Mouse (Mus musculus) intestine, embryonic 15.5 days (tissue): ENCODE measurements around the gene Wfdc18. TPM values are rescaled to one million over a fixed set of nuclear protein-coding genes. Genes with fewer than 3 reads are reported as not detected.

Experiments used
- ATAC-seq: fragments of 200-750 bp; cut with Nextera tagmentation; 2 replicates; pipeline ENCODE4 v1.8.0; 2017; ENCODE audit warnings: moderate TSS enrichment, moderate library complexity
- H3K27ac ChIP-seq: fragments of 300-500 bp; sonication (generic); 2 replicates; pipeline ENCODE4 v1.5.1; 2015; ENCODE audit warnings: mild to moderate bottlenecking, inconsistent platforms
- H3K27me3 ChIP-seq: fragments of 300-500 bp; sonication (generic); replicated peaks from 2 replicates; pipeline ENCODE4 v1.6.1; 2015; ENCODE audit warnings: inconsistent platforms
- H3K36me3 ChIP-seq: fragments of 300-500 bp; sonication (generic); 2 replicates; pipeline ENCODE4 v1.6.1; 2015; ENCODE audit warnings: inconsistent platforms
- H3K4me1 ChIP-seq: fragments of 300-500 bp; sonication (generic); replicated peaks from 2 replicates; pipeline ENCODE4 v1.6.1; 2015; ENCODE audit warnings: inconsistent platforms
- H3K4me2 ChIP-seq: fragments of 300-500 bp; sonication (generic); replicated peaks from 2 replicates; pipeline ENCODE4 v1.6.1; 2015; ENCODE audit warnings: mild to moderate bottlenecking, inconsistent platforms
- H3K4me3 ChIP-seq: fragments of 300-500 bp; sonication (generic); replicated peaks from 2 replicates; pipeline ENCODE4 v1.5.1; 2015; ENCODE audit warnings: inconsistent platforms
- H3K9ac ChIP-seq: fragments of 300-500 bp; sonication (generic); 2 replicates; pipeline ENCODE4 v1.6.1; 2015; ENCODE audit warnings: inconsistent platforms
- H3K9me3 ChIP-seq: fragments of 300-500 bp; sonication (generic); 2 replicates; pipeline ENCODE4 v1.6.1; 2016; ENCODE audit warnings: inconsistent platforms
- WGBS: fragments of 180-500 bp; shearing (Covaris S2); methylation state at CpG from one replicate; pipeline ENCODE4 v1.1.7; 2015; 5-methylcytosine and 5-hydroxymethylcytosine counted together
- polyA plus RNA-seq: library from polyadenylated mRNA; unstranded; fragments of >200 nt; fragmentation: Nextera tagmentation; extraction: Ambion mirVana; gene quantifications from 2 replicates; pipeline ENCODE4 v1.2.1, GENCODE M21; 2015

Wfdc18 gene
- 0.50 TPM in 1 of 2 replicates, not detected in the other for polyA plus RNA-seq

DNA sequence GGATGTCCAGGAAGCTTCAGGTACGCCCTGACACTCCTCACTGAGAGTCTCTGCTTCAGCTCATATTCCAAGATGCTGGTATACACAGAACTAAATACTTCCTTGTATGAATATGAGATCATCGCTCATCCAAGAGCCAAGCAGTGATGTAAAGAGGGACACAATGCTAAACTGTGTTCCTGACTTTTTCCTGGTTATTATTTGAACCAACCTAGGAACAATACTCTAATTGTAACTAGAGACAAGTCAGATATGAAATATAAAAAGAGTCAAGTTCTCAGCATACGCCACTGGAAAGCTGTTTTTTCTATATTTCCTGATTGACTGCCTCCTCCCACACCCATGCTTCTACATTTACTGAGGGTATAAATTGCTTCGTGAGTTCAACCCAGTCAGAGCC is at the start of gene Wfdc18:
Gene Wfdc18 (plus strand): TSS at position 301 of the 400 bp plus-strand sequence.
- WGBS: 71% methylated on average over 4 of the region's 4 CpGs
- Histone ChIP-seq H3K27ac (no peak within 1 kb of the TSS), H3K9ac (no peak within 1 kb of the TSS), H3K9me3 (no peaks in the 10 kb centered on the region), H3K27me3 (no peaks in the 10 kb centered on the region), H3K4me2 (no peak within 1 kb of the TSS), H3K36me3 (no peaks in the 10 kb centered on the region), H3K4me3 (no peak within 1 kb of the TSS), H3K4me1 (no peaks in the 10 kb centered on the region)
- no peak for ATAC-seq

DNA sequence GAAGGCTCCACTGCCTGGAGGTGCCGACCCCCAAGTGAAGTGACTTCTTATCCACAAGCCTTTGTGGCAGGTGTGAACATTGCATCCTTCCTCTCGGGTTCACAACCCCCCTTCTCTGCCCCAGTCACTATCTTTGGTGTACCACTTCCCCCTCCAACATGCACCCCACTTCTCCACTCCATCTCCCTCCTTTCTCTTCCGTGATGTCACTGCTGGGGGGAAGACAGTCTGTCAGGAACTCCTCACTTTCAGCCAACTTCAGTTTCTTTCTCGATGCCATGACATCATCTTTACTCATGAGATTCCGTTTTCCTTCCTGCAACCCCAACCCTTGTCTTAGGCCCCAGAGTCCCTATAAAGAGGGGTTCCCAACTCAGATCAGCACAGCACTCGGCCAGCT is 46.6 kb upstream of the Wfdc18 start, which contains the start of gene Ccl4:
Gene Ccl4 (plus strand): TSS at position 381 of the 400 bp plus-strand sequence.
- no peaks in the 10 kb centered on the region for H3K9me3 ChIP-seq
- no peak within 1 kb of the TSS for H3K4me3 ChIP-seq
- H3K4me2 ChIP-seq: no peak within 1 kb of the TSS
- H3K4me1 ChIP-seq: no peaks in the 10 kb centered on the region
- H3K27me3 ChIP-seq: no peaks in the 10 kb centered on the region
- WGBS: 75% methylated on average over 6 of the region's 6 CpGs
- H3K27ac ChIP-seq: no peak within 1 kb of the TSS
- ATAC-seq: no peak
- H3K9ac ChIP-seq: no peak within 1 kb of the TSS
- no peaks in the 10 kb centered on the region for H3K36me3 ChIP-seq

- H3K9ac ChIP-seq: no peak overlapping the region
- no peak overlapping the region for H3K27ac ChIP-seq
- H3K4me1 ChIP-seq: no peaks in the 10 kb centered on the region
- no peak overlapping the region for H3K4me3 ChIP-seq
- H3K27me3 ChIP-seq: no peaks in the 10 kb centered on the region
- H3K4me2 ChIP-seq: no peak overlapping the region
- ATAC-seq: no peak
- 62% methylated on average over 5 of the region's 5 CpGs for WGBS
- no peaks in the 10 kb centered on the region for H3K9me3 ChIP-seq
- no peaks in the 10 kb centered on the region for H3K36me3 ChIP-seq
These were observed 45.3 kb upstream of the Wfdc18 start for GRCm38 (mm10) chr11:83663532-83663931.

- H3K4me1 ChIP-seq: no peaks in the 10 kb centered on the region
- no peaks in the 10 kb centered on the region for H3K36me3 ChIP-seq
- no peak overlapping the region for H3K4me3 ChIP-seq
- no peak overlapping the region for H3K4me2 ChIP-seq
- H3K9me3 ChIP-seq: no peaks in the 10 kb centered on the region
- H3K27me3 ChIP-seq: no peaks in the 10 kb centered on the region
- no peak overlapping the region for H3K27ac ChIP-seq
- ATAC-seq: no peak
- H3K9ac ChIP-seq: no peak overlapping the region
These were observed 37.1 kb upstream of the Wfdc18 start for GRCm38 (mm10) chr11:83671743-83672142.

DNA sequence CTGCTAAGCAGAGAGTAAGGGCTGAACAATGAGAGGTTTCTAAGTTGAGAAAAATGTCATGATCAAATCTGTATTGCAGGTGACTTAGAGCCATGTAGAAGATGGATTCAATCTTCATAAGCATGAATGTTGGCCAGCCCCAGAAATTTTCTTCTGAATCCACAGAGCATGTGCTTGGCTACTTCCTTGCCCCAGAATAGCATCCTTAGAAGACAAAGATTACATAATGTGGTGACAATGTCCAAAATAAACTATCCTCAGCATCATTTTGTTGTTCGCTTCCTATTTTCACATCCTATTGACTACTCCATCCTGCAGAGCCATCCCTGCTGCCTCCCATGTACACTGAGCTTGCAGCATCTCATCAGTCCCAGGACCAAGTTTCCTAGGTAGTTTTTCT is 33.1 kb upstream of the Wfdc18 start:
- ATAC-seq: no peak
- 95% methylated on average over 1 of the region's 1 CpGs for WGBS
- H3K36me3 ChIP-seq: no peaks in the 10 kb centered on the region
- H3K4me3 ChIP-seq: no peak overlapping the region
- no peaks in the 10 kb centered on the region for H3K27me3 ChIP-seq
- no peak overlapping the region for H3K9ac ChIP-seq
- H3K4me2 ChIP-seq: no peak overlapping the region
- no peaks in the 10 kb centered on the region for H3K9me3 ChIP-seq
- H3K4me1 ChIP-seq: no peaks in the 10 kb centered on the region
- H3K27ac ChIP-seq: no peak overlapping the region

- Histone ChIP-seq H3K36me3 (no peaks in the 10 kb centered on the region), H3K27ac (no peak overlapping the region), H3K9me3 (no peaks in the 10 kb centered on the region), H3K4me1 (no peaks in the 10 kb centered on the region), H3K27me3 (no peaks in the 10 kb centered on the region), H3K4me3 (no peak overlapping the region), H3K9ac (no peak overlapping the region), H3K4me2 (no peak overlapping the region)
- WGBS: 85% methylated on average over 1 of the region's 1 CpGs
- ATAC-seq: no peak
These were observed 18.9 kb upstream of the Wfdc18 start for GRCm38 (mm10) chr11:83689918-83690317.

- no peaks in the 10 kb centered on the region for H3K36me3 ChIP-seq
- H3K9me3 ChIP-seq: no peaks in the 10 kb centered on the region
- H3K4me2 ChIP-seq: no peak overlapping the region
- H3K27ac ChIP-seq: no peak overlapping the region
- no peak for ATAC-seq
- H3K27me3 ChIP-seq: no peaks in the 10 kb centered on the region
- no peak overlapping the region for H3K9ac ChIP-seq
- no peak overlapping the region for H3K4me3 ChIP-seq
- H3K4me1 ChIP-seq: no peaks in the 10 kb centered on the region
- WGBS: 68% methylated on average over 1 of the region's 1 CpGs
These were observed 16.8 kb upstream of the Wfdc18 start for GRCm38 (mm10) chr11:83692008-83692407.

- no peaks in the 10 kb centered on the region for H3K27me3 ChIP-seq
- no peak for ATAC-seq
- no peak within 1 kb of the TSS for H3K4me2 ChIP-seq
- H3K27ac ChIP-seq: no peak within 1 kb of the TSS
- no peaks in the 10 kb centered on the region for H3K9me3 ChIP-seq
- 24% methylated on average over 1 of the region's 1 CpGs for WGBS
- H3K4me1 ChIP-seq: no peaks in the 10 kb centered on the region
- no peak within 1 kb of the TSS for H3K9ac ChIP-seq
- no peaks in the 10 kb centered on the region for H3K36me3 ChIP-seq
- H3K4me3 ChIP-seq: no peak within 1 kb of the TSS
These were observed 5.1 kb upstream of the Wfdc18 start, which contains the start of gene Wfdc17 for GRCm38 (mm10) chr11:83703705-83704104. Gene Wfdc17 (plus strand): TSS chr11:83703991.

DNA sequence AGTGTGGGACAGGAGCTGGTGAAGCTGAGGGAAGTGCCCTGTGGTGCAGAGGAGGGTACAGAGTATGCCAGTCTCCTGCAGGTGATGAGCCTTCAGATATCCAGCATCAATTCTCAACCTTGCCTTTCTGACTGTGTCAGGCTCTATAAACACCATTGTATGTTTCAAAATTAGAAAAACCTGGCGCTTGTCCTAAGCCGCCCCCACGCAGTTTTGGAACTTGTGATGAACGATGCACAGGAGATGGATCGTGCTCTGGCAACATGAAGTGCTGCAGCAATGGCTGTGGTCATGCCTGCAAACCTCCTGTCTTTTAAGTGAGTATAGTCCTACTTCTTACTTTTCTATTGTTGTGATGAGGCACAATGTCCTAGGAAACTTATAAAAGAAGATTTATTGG is 868 bp downstream of the Wfdc18 start:
- Histone ChIP-seq H3K4me3 (no peak overlapping the region), H3K9me3 (no peaks in the 10 kb centered on the region), H3K27me3 (no peaks in the 10 kb centered on the region), H3K4me2 (no peak overlapping the region), H3K36me3 (no peaks in the 10 kb centered on the region), H3K27ac (no peak overlapping the region), H3K4me1 (no peaks in the 10 kb centered on the region), H3K9ac (no peak overlapping the region)
- 93% methylated on average over 5 of the region's 5 CpGs for WGBS
- ATAC-seq: no peak

GRCm38 (mm10) chr11:83712671-83713070 is 3.9 kb downstream of the Wfdc18 start:
- Histone ChIP-seq H3K9ac (no peak overlapping the region), H3K4me3 (no peak overlapping the region), H3K4me2 (no peak overlapping the region), H3K4me1 (no peaks in the 10 kb centered on the region), H3K36me3 (no peaks in the 10 kb centered on the region), H3K9me3 (no peaks in the 10 kb centered on the region), H3K27me3 (no peaks in the 10 kb centered on the region), H3K27ac (no peak overlapping the region)
- 79% methylated on average over 1 of the region's 1 CpGs for WGBS
- ATAC-seq: no peak

- 78% methylated on average over 2 of the region's 2 CpGs for WGBS
- ATAC-seq: no peak
- Histone ChIP-seq H3K4me2 (no peak overlapping the region), H3K27me3 (no peaks in the 10 kb centered on the region), H3K36me3 (no peaks in the 10 kb centered on the region), H3K9ac (no peak overlapping the region), H3K4me1 (no peaks in the 10 kb centered on the region), H3K9me3 (no peaks in the 10 kb centered on the region), H3K27ac (no peak overlapping the region), H3K4me3 (no peak overlapping the region)
These were observed 5.1 kb downstream of the Wfdc18 start for GRCm38 (mm10) chr11:83713925-83714324.

- H3K4me3 ChIP-seq: no peak overlapping the region
- H3K4me1 ChIP-seq: no peaks in the 10 kb centered on the region
- H3K9ac ChIP-seq: no peak overlapping the region
- H3K9me3 ChIP-seq: no peaks in the 10 kb centered on the region
- no peaks in the 10 kb centered on the region for H3K36me3 ChIP-seq
- no peaks in the 10 kb centered on the region for H3K27me3 ChIP-seq
- H3K27ac ChIP-seq: no peak overlapping the region
- H3K4me2 ChIP-seq: no peak overlapping the region
- ATAC-seq: no peak
- 84% methylated on average over 6 of the region's 6 CpGs for WGBS
These were observed 8.3 kb downstream of the Wfdc18 start for GRCm38 (mm10) chr11:83717042-83717665.

DNA sequence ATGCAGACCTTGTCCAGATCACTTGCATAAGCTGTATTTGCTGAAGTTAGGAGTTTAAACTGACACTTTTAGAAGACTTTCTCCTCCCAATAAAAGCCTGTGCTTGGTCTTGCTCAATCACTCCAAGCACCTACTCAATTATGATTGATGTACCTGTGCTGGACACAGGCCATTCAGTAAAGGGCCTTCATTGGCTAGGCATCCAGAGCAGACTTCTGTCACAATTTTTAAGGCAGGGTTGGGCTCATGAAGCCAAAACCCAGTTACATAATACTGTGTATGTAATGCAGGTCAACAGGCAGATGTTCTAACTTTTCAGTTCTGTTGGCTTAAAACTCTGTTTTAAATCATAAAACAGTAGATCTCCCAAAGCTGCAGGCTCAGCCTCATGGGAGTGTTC is 12.0 kb downstream of the Wfdc18 start:
- no peak overlapping the region for H3K27ac ChIP-seq
- H3K9ac ChIP-seq: no peak overlapping the region
- H3K9me3 ChIP-seq: no peaks in the 10 kb centered on the region
- no peak for ATAC-seq
- H3K4me2 ChIP-seq: no peak overlapping the region
- H3K27me3 ChIP-seq: no peaks in the 10 kb centered on the region
- no peaks in the 10 kb centered on the region for H3K4me1 ChIP-seq
- H3K4me3 ChIP-seq: no peak overlapping the region
- H3K36me3 ChIP-seq: no peaks in the 10 kb centered on the region
